ENCODE assay signal across 22 mouse cellular contexts in the genomic region with DNA sequence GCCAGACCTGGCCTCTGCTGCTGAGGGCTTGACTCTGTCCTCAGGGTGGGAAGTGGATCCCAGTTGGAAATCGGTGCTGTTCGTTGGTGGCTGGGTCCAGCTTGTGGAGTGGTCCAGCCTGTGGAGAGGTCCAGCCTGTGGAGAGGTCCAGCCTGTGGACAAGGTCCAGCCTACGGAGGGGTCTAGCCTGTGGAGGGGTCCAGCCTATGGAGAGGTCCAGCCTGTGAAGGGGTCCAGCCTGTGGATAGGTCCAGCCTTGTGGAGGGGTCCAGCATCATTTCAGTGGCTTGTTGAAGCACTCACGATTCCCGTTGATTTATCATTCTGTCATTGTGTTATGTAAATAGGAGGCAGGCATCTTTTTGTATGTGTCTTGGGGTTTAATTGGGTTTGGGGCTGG. TPM values are rescaled to one million over a fixed set of nuclear protein-coding genes. Genes with fewer than 3 reads are reported as not detected.
A peak's percentile ranks its signal among the peaks of the same experiment; 100 is the strongest.
DNase-seq lines count a peak whose midpoint lies in the region; ATAC-seq and TF ChIP-seq lines count a peak whose summit lies in the region.
"Had no signal": no experiment of that assay in that cellular context is flagged by ENCODE, and none has a peak within 500 bp of the region (broad histone marks: within the 10 kb centered on the region; RNA-seq: fewer than 3 reads in every experiment).

No protein-coding gene starts in this region.

- no peaks in the 10 kb centered on the region for H3K4me1 ChIP-seq in hindbrain, embryonic 15.5 days (replicated peaks)
- no peaks in the 10 kb centered on the region; the same call in 1 of the 2 replicates for H3K4me1 ChIP-seq in hindbrain, embryonic 14.5 days (replicated peaks; ENCODE audit: control insufficient read depth, insufficient read depth, low read length)
- H3K4me1 ChIP-seq in stomach, embryonic 14.5 days (ENCODE audit: control insufficient read depth, insufficient read depth, low read length): no peaks in the 10 kb centered on the region
- H3K4me1 ChIP-seq in stomach, postnatal 0 days (replicated peaks; ENCODE audit: control insufficient read depth, insufficient read depth): no peaks in the 10 kb centered on the region
- H3K4me1 ChIP-seq: embryonic facial prominence, embryonic 13.5 days; embryonic facial prominence, embryonic 15.5 days; forebrain, embryonic 15.5 days had no signal

- no peaks in the 10 kb centered on the region for H3K36me3 ChIP-seq in hindbrain, embryonic 15.5 days
- no peaks in the 10 kb centered on the region for H3K36me3 ChIP-seq in hindbrain, embryonic 14.5 days (replicated peaks; ENCODE audit: control insufficient read depth, insufficient read depth)
- no peaks in the 10 kb centered on the region for H3K36me3 ChIP-seq in stomach, embryonic 14.5 days (ENCODE audit: control insufficient read depth, insufficient read depth, low read length)
- H3K36me3 ChIP-seq in stomach, postnatal 0 days (ENCODE audit: control insufficient read depth, insufficient read depth, low read length): no peaks in the 10 kb centered on the region
- H3K36me3 ChIP-seq: embryonic facial prominence, embryonic 13.5 days; embryonic facial prominence, embryonic 15.5 days; forebrain, embryonic 10.5 days; forebrain, embryonic 12.5 days; forebrain, embryonic 15.5 days had no signal

- no peaks in the 10 kb centered on the region for H3K9me3 ChIP-seq in hindbrain, embryonic 15.5 days
- H3K9me3 ChIP-seq in hindbrain, embryonic 14.5 days (ENCODE audit: control insufficient read depth, low read length): no peaks in the 10 kb centered on the region
- H3K9me3 ChIP-seq in stomach, embryonic 14.5 days (ENCODE audit: control insufficient read depth, low read depth, low read length): no peaks in the 10 kb centered on the region
- H3K9me3 ChIP-seq in stomach, postnatal 0 days (ENCODE audit: control insufficient read depth, low read length): no peaks in the 10 kb centered on the region
- H3K9me3 ChIP-seq: embryonic facial prominence, embryonic 13.5 days; embryonic facial prominence, embryonic 15.5 days; forebrain, embryonic 10.5 days; forebrain, embryonic 12.5 days; forebrain, embryonic 15.5 days had no signal

- H3K4me2 ChIP-seq in hindbrain, embryonic 15.5 days: no peak overlapping the region
- no peak overlapping the region for H3K4me2 ChIP-seq in hindbrain, embryonic 14.5 days (replicated peaks)
- H3K4me2 ChIP-seq in stomach, embryonic 14.5 days (replicated peaks; ENCODE audit: low read depth, low read length): no peak overlapping the region
- H3K4me2 ChIP-seq in stomach, postnatal 0 days (replicated peaks; ENCODE audit: low read depth): no peak overlapping the region
- H3K4me2 ChIP-seq: embryonic facial prominence, embryonic 13.5 days; embryonic facial prominence, embryonic 15.5 days; forebrain, embryonic 12.5 days; forebrain, embryonic 15.5 days had no signal

- no peak overlapping the region for H3K27ac ChIP-seq in hindbrain, embryonic 15.5 days (replicated peaks)
- no peak overlapping the region for H3K27ac ChIP-seq in hindbrain, embryonic 14.5 days
- no peak overlapping the region for H3K27ac ChIP-seq in stomach, embryonic 14.5 days (ENCODE audit: low read length)
- no peak overlapping the region for H3K27ac ChIP-seq in stomach, postnatal 0 days (replicated peaks)
- H3K27ac ChIP-seq: embryonic facial prominence, embryonic 13.5 days; embryonic facial prominence, embryonic 15.5 days; forebrain, embryonic 10.5 days; forebrain, embryonic 12.5 days; forebrain, embryonic 15.5 days had no signal

- intact Hi-C loops in heart, postnatal 36 days (cut with DNase I): no loop called here

- H3K9ac ChIP-seq in hindbrain, embryonic 15.5 days: no peak overlapping the region
- H3K9ac ChIP-seq in hindbrain, embryonic 14.5 days: no peak overlapping the region
- no peak overlapping the region for H3K9ac ChIP-seq in stomach, embryonic 14.5 days (replicated peaks; ENCODE audit: low read depth, low read length)
- no peak overlapping the region for H3K9ac ChIP-seq in stomach, postnatal 0 days (ENCODE audit: low read length)
- H3K9ac ChIP-seq: embryonic facial prominence, embryonic 13.5 days; embryonic facial prominence, embryonic 15.5 days; forebrain, embryonic 12.5 days; forebrain, embryonic 15.5 days had no signal

- no peak for TF ChIP-seq CTCF in stomach, postnatal 0 days (IDR thresholded peaks at IDR 0.05; ENCODE audit: low read depth)

- 85% methylated on average over 5 of the region's 5 CpGs for WGBS in hindbrain, embryonic 15.5 days
- 84% methylated on average over 5 of the region's 5 CpGs for WGBS in hindbrain, embryonic 14.5 days
- 77% methylated on average over 5 of the region's 5 CpGs for WGBS in stomach, embryonic 14.5 days
- 81% methylated on average over 5 of the region's 5 CpGs for WGBS in stomach, postnatal 0 days

- H3K4me3 ChIP-seq in hindbrain, embryonic 15.5 days: no peak overlapping the region
- no peak overlapping the region for H3K4me3 ChIP-seq in hindbrain, embryonic 14.5 days (replicated peaks; ENCODE audit: low read length)
- H3K4me3 ChIP-seq in stomach, embryonic 14.5 days (ENCODE audit: low read depth, low read length): no peak overlapping the region
- no peak overlapping the region for H3K4me3 ChIP-seq in stomach, postnatal 0 days (ENCODE audit: low read depth, low read length)
- H3K4me3 ChIP-seq: embryonic facial prominence, embryonic 13.5 days; embryonic facial prominence, embryonic 15.5 days; erythroblast, embryonic 14.5 days; forebrain, embryonic 10.5 days; forebrain, embryonic 12.5 days; forebrain, embryonic 15.5 days had no signal

- 0 out of 2 replicates have a peak, but pooled peaks have one; percentile 56 for ATAC-seq in hindbrain, embryonic 15.5 days (ENCODE audit: low FRiP score, low read depth)
- ATAC-seq in hindbrain, embryonic 14.5 days (ENCODE audit: low FRiP score): no peak
- ATAC-seq in stomach, embryonic 14.5 days (ENCODE audit: insufficient number of reproducible peaks, insufficient read depth, low FRiP score, low read depth): 0 out of 2 replicates have a peak, but pooled peaks have one; percentile 28
- ATAC-seq in stomach, postnatal 0 days (ENCODE audit: low FRiP score, low TSS enrichment): no peak
- ATAC-seq: forebrain, embryonic 15.5 days had no signal

- no peaks in the 10 kb centered on the region for H3K27me3 ChIP-seq in hindbrain, embryonic 15.5 days
- H3K27me3 ChIP-seq in hindbrain, embryonic 14.5 days (ENCODE audit: control insufficient read depth, insufficient read depth, low read length): no peaks in the 10 kb centered on the region
- no peaks in the 10 kb centered on the region for H3K27me3 ChIP-seq in stomach, embryonic 14.5 days (ENCODE audit: control insufficient read depth, insufficient read depth, low read length)
- no peaks in the 10 kb centered on the region for H3K27me3 ChIP-seq in stomach, postnatal 0 days (ENCODE audit: control insufficient read depth, insufficient read depth, low read length)
- H3K27me3 ChIP-seq: embryonic facial prominence, embryonic 13.5 days; embryonic facial prominence, embryonic 15.5 days; forebrain, embryonic 15.5 days had no signal

- DNase-seq in heart, adult 11 months: peak; percentile 73
- no peak for DNase-seq in heart, postnatal 36 days
- no peak for DNase-seq in hindbrain, embryonic 14.5 days (ENCODE audit: low spot score)
- DNase-seq in stomach, postnatal 0 days (ENCODE audit: low spot score): no peak
- DNase-seq: adrenal gland, adult 2 months; adrenal gland, postnatal 10 days; adrenal gland, postnatal 25 days; cerebellum, adult 11 months; cerebellum, adult 18-20 months; cerebellum, adult 8-10 months; cerebellum, adult 9-11 months; cerebellum, postnatal 14 days; cerebellum, postnatal 36 days; embryo, embryonic 11 days had no signal

- TF ChIP-seq EP300 in stomach, postnatal 0 days (optimal IDR thresholded peaks at IDR 0.05): no peak

RNA-seq across cellular contexts. Expression of a gene that starts 43.1 kb away (rescaled TPM):
- total RNA-seq in heart, postnatal 36 days (2021): 1 to 10 TPM; 8.4 to 10.0 TPM
- polyA plus RNA-seq in hindbrain, embryonic 15.5 days (2015; fragmentation: Nextera tagmentation; extraction: Ambion mirVana): 36.3 and 37.7 TPM in 2 replicates
- polyA plus RNA-seq in hindbrain, embryonic 14.5 days (2014; fragmentation: Nextera tagmentation; extraction: Ambion mirVana): 40.2 and 44.4 TPM in 2 replicates
- 35.3 and 37.9 TPM in 2 replicates for polyA plus RNA-seq in stomach, embryonic 14.5 days (2014; fragmentation: Nextera tagmentation; extraction: Ambion mirVana)
- polyA plus RNA-seq in stomach, postnatal 0 days (2015; fragmentation: Nextera tagmentation; extraction: Ambion mirVana): 34.6 and 35.5 TPM in 2 replicates

Comparison
In these comparisons a context has a peak if more than half of its experiments do, and no peak if none do; other contexts are left out.
1. ATAC-seq: peak in hindbrain, embryonic 15.5 days (single experiment) and stomach, embryonic 14.5 days (single experiment); none in hindbrain, embryonic 14.5 days (single experiment) and stomach, postnatal 0 days (single experiment).